Mouse (Mus musculus): ENCODE data around the gene Fchsd2.
A peak's percentile ranks its signal among the peaks of the same experiment; 100 is the strongest.

Gene Fchsd2

DNA sequence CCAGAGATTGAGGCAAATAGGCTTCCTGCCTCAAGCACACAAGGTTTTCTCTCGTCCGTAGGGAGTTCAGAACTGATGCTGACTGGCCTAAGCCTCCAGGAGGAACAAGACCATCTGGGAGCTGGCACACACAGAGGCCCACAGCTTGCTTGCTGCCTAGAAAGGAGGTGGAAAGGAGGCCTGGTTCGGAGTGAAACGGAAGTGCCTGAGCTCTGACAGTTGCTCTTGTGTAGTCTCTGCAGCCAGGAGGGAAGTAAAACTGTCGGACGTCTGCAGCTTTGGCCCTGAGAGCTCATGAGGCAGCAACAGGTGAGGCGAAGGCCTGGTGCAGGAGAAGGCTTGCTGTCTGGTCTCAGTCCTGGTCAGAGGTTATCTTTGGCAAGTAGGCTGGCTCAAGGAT, at the start of gene Fchsd2:
Gene Fchsd2, plus strand, starts transcription at position 246 of the 400 bp plus-strand sequence.
- no peak for DNase-seq (ENCODE audit: low read depth)

DNA sequence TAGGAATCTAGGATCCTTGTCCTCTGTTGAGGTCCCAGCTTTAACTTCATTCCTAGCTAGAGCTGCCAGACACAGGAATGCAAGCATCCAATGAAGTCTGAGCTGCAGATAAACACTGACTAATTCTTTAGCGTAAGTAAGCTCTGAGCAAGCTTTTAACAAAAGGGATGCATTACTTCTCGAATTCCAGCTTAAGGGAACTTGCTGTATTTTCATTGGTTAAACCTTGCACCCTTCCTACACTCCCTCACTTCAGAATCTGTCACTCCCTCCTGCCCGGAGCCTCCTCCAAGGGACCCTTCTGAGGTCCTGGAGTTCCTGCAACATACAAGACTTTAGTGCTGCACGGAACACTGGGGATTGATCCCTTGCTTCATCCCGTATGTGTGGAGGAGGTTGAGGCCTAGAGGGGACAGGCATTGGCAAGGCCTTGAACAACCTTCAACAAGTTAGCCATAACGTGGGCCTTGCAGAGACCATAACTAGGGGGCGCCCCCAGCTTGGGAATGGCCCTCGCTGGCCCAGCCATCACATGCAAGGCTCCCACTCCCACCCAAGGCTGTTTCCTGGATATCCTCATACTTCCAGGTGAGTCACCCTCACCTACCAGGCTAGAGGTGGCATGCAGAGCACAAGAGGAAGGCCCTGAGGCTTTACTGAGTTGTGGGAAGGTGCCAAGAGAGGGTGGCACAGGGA, 48.7 kb upstream of the Fchsd2 start:
- peak; percentile 61 for DNase-seq (ENCODE audit: low read depth)

GRCm38 (mm10) chr7:101048247-101048646, 44.4 kb upstream of the Fchsd2 start:
- DNase-seq (ENCODE audit: low read depth), result no peak

GRCm38 (mm10) chr7:101049326-101050087, 43.2 kb upstream of the Fchsd2 start:
- DNase-seq (ENCODE audit: low read depth), result no peak

GRCm38 (mm10) chr7:101050724-101051550, 41.7 kb upstream of the Fchsd2 start:
- peak; percentile 45 for DNase-seq (ENCODE audit: low read depth)

GRCm38 (mm10) chr7:101051551-101052221, 41.0 kb upstream of the Fchsd2 start:
- DNase-seq (ENCODE audit: low read depth), result peak; percentile 89

- peak; percentile 48 for DNase-seq (ENCODE audit: low read depth)
These were observed 39.5 kb upstream of the Fchsd2 start for GRCm38 (mm10) chr7:101053136-101053535.

GRCm38 (mm10) chr7:101057309-101057708, 35.4 kb upstream of the Fchsd2 start:
- no peak for DNase-seq (ENCODE audit: low read depth)

- no peak for DNase-seq (ENCODE audit: low read depth)
These were observed 33.5 kb upstream of the Fchsd2 start for GRCm38 (mm10) chr7:101059188-101059587.

DNA sequence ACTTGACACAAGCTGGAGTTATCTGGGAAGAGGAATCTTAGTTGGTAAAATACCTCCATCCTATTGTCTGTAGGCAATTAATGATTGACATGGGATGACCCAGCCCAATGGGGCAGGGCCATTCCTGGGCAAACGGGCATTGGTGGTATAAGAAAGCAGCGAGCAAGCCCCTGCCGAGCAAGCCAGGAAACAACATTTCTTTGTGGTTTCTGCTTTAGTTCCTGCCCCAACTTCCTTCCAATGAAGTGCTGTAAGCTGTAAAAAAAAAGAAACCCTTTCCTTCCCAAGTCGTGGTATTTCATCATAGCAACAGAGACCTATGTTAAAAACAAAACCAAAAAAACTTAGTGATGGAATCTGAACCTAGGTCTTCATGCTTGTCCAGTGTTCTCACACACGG, 32.2 kb upstream of the Fchsd2 start:
- no peak for DNase-seq (ENCODE audit: low read depth)

DNA sequence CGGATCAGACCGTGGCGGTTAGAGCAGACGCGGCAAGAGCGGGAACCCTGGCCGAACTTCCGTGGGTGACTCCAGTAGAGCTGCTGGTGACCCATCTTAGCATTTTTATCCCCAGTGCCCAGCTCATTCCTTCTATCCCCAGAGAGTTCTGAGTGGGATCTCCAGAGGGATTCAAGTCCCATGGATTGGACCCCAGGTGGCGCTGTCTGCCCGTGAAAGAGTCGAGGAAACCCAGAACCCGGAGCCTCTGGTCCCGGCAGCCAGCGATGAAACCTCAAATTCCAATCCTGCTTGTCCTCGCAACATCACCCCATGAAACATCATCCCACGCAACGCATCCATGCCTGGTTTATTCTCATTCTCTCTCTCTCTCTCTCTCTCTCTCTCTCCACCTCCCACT, 31.3 kb upstream of the Fchsd2 start:
- peak; percentile 84 for DNase-seq (ENCODE audit: low read depth)

DNA sequence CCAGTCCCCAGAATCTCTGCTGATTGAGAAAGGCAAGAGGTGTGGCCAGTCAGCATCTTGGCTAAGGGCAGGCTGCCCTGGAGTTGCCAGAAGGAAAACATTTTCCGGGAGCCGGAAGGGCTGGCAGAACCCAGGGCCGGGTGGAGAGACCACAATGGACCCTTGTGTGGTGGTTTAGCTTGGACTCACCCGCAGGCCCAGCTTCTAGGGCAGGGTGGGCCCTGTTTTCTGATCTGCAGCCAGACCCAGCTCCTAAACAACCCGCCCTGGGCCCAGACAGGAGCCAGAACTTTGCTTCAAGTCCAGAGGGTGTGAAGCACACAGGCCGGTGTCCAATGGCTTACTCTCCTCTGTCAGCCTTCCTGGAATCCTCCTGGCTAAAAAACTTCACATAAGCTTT, 30.4 kb upstream of the Fchsd2 start:
- peak; percentile 38 for DNase-seq (ENCODE audit: low read depth)

GRCm38 (mm10) chr7:101063523-101063922, 29.1 kb upstream of the Fchsd2 start:
- no peak for DNase-seq (ENCODE audit: low read depth)

DNA sequence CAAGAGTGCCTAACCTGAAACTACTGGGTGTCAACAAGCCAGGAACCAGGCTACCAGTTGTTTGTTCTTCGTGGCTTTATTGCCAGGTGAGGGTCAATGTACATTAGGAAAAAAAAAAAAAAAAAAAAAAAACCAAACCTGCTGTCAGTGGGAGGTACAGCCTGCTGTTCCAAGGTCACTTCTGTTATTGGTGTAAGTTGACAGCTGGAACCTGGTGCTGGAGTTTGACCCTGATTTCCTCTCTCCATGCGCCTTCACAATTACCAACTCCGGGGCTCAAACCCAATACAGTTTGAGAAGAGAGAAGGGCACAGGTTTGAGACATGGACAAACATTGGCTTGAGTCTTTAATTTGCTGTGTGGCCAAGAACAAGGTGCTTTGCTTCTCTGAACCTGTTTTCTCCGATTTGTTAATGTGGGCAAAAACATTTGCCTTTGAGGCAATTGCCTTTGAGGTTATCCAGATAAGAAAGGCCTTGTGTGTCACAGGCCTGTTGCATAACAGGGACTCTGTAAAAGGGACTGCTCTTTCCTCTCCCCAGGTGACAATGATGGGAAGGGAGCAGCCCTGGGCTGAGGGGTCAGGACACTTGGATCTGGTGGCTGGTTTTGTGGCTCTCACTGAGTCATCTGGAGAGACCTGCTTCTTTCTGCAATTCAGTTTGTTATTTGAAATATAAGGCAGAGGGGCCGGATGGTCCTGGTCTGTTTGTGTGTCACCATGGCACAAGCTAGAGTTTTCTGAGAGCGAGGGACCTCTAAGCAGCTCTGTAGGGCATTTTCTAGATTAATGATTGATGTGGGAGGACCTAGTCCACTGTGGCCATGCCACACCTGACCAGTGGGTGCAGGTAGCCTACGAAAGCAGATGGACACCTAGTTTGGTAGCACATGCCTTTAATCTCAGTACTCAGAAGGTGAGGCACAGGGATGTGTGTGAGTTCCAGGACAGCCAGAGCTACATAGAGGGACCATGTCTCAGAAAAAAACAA, 27.7 kb upstream of the Fchsd2 start:
- no peak for DNase-seq (ENCODE audit: low read depth)

GRCm38 (mm10) chr7:101066009-101066408, 26.7 kb upstream of the Fchsd2 start:
- DNase-seq (ENCODE audit: low read depth), result no peak

GRCm38 (mm10) chr7:101066650-101067346, 25.9 kb upstream of the Fchsd2 start:
- peak; percentile 70 for DNase-seq (ENCODE audit: low read depth)

DNA sequence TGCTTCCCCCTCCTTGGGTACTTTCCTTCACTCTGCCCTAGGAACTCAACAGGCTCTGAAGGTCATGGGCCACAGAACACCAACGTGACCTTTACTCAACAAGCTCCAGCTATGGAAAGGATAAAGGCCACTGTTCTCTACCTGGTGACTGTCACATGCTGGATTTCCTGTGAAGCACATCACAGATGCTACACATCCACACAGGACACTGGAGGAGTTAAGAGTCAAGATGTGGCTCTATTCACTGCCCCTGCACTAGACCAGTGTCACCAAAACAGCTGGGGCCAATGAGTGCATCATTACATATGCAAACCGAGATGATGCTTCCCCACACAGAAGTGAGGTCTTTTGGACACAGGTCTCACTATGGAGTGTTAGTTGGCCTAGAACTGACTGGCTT, 25.1 kb upstream of the Fchsd2 start:
- no peak for DNase-seq (ENCODE audit: low read depth)

DNA sequence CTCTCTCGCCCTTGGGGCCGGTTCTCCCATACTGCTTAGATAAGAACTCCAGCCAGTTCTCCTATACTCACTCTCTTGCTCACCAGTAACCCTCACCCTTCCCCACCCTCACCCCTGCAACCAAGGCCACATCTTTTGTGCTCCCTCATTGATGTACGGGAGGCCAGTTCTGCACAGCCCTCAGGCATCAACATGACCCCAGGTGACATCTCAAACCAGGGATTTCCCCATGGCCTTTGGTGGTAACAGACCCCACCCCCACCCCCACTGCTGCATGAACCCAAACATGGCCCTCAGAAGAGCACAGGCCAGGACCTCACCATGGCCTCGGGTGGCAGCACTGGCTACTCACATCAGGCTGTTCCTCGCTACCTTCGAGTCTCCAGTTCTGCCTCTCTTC, 23.4 kb upstream of the Fchsd2 start:
- no peak for DNase-seq (ENCODE audit: low read depth)

DNA sequence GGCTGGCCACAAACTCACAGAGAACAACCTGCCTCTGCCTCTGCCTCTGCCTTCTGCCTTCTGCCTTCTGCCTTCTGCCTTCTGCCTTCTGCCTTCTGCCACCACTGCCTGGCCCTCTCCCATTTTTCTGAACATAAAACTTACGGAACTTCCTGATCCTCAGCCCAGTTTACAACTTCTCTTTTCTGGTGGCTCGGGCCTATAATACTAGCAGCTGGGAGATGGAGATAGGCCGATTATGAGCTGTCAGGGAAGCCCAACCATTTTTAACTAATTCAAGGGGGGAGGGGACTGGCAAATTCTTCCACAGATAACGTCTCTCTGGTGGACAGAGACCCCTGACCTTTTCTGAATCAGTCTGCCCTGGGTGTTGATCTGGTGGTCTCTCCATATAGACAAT, 22.3 kb upstream of the Fchsd2 start:
- no peak for DNase-seq (ENCODE audit: low read depth)

- DNase-seq (ENCODE audit: low read depth), result no peak
These were observed 21.6 kb upstream of the Fchsd2 start for GRCm38 (mm10) chr7:101071020-101071419.

Data from NIH3T3 (cell line).